Mouse (Mus musculus): ENCODE measurements at regions not wholly inside any gene's neighbourhood (a gene's known extent, or its start where the extent isn't known, plus 50 kb on each side); places are given as distances from the start of the nearest gene placed in this dataset.

- TF ChIP-seq POLR2A (IDR thresholded peaks at IDR 0.05; ENCODE audit: borderline replicate concordance, extremely low read depth, low read depth, low read length) (no peak), CTCF (IDR thresholded peaks at IDR 0.05; ENCODE audit: insufficient read depth, low read length) (no peak)
- WGBS, result 42% methylated on average over 2 of the region's 2 CpGs
- no peaks in the 10 kb centered on the region for H3K4me1 ChIP-seq (ENCODE audit: control insufficient read depth, insufficient read depth, low read length)
- H3K4me3 ChIP-seq (replicated peaks; ENCODE audit: extremely low read depth, low read depth, low read length), result no peak overlapping the region
- DNase-seq, result no peak
Observed at GRCm38 (mm10) chr14:80283726-80284125, 299.8 kb downstream of the Olfm4 start.

DNA sequence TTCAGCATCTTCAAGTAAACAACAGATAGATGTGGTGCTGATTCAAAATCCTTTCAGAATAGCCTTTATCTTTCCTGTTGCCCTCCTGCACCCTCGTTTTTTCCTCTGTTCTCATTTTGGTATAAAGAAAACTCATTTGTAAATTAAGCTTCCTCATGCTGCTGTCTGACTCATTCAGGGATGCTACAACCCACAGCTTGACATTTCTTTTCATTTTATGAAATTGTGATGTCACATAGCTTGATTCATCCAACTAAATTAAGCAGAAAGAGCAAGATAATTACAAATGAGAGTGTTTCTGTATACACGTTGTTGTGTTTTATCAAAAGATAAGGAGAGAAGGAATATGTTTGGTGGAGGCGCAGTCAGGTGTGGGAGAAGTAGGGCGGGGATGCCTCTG lies 307.5 kb downstream of the Olfm4 start:
- WGBS, result 68% methylated on average over 4 of the region's 4 CpGs
- no peak for DNase-seq
- Histone ChIP-seq H3K4me3 (replicated peaks; ENCODE audit: extremely low read depth, low read depth, low read length) (no peak overlapping the region), H3K4me1 (ENCODE audit: control insufficient read depth, insufficient read depth, low read length) (no peaks in the 10 kb centered on the region)
- no peak for TF ChIP-seq POLR2A (IDR thresholded peaks at IDR 0.05; ENCODE audit: borderline replicate concordance, extremely low read depth, low read depth, low read length)
- TF ChIP-seq CTCF (IDR thresholded peaks at IDR 0.05; ENCODE audit: insufficient read depth, low read length), result no peak

GRCm38 (mm10) chr14:80293378-80293777 lies 309.5 kb downstream of the Olfm4 start:
- Histone ChIP-seq H3K4me3 (replicated peaks; ENCODE audit: extremely low read depth, low read depth, low read length) (no peak overlapping the region), H3K4me1 (ENCODE audit: control insufficient read depth, insufficient read depth, low read length) (no peaks in the 10 kb centered on the region)
- no peak for DNase-seq
- WGBS, result 87% methylated on average over 4 of the region's 4 CpGs
- no peak for TF ChIP-seq POLR2A (IDR thresholded peaks at IDR 0.05; ENCODE audit: borderline replicate concordance, extremely low read depth, low read depth, low read length)
- no peak for TF ChIP-seq CTCF (IDR thresholded peaks at IDR 0.05; ENCODE audit: insufficient read depth, low read length)

DNA sequence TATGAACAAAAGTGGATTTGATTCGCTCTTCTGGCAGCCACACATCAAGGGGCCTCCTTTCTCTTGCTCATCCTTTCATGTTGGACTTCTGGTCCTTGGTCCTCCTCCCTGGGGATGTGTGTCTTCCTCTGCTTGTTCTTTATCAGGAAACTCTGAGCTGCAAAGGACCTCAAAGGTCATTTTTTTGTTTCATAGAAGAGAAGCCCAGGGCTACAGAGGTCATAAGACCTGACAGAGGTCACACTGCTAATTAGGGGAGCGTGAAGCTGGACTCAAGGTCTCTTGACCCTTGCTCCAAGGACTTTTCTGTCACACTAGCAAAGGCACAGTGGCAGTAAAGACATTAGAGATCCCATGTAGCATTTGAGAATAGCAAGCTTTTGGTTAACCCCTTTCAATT lies 345.8 kb downstream of the Olfm4 start:
- Histone ChIP-seq H3K4me3 (replicated peaks; ENCODE audit: extremely low read depth, low read depth, low read length) (no peak overlapping the region), H3K4me1 (ENCODE audit: control insufficient read depth, insufficient read depth, low read length) (no peaks in the 10 kb centered on the region)
- no peak for DNase-seq
- WGBS, result 57% methylated on average over 2 of the region's 2 CpGs
- TF ChIP-seq POLR2A (IDR thresholded peaks at IDR 0.05; ENCODE audit: borderline replicate concordance, extremely low read depth, low read depth, low read length) (no peak), CTCF (IDR thresholded peaks at IDR 0.05; ENCODE audit: insufficient read depth, low read length) (no peak)

DNA sequence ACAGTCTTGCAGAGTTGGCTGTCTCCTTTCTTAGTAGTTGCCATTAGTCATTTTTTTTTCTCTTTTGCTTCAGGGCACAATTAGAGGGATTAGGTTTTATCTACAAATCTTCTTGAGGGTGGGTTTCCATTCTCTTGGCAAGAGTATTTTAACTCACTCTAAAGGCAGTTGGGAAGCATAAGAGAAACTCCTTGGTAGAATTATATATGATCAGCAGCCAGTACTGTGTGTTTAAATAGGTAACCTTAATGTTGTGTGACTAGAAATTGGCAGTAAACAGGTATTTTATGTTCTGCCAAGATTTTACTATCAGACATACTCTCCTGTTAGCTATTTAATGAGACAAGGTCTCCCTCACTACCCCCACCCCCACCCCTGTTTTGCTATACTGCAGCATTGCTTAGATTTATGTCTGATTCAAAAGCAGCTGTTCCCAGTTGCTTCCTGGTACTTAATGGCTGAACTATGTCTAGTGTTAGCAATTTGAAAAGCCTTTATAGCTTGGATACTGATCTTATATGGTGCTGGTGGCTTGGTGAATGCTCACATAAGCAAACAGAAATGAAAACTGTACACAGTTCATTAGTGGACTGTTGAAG lies 378.2 kb downstream of the Olfm4 start:
- Histone ChIP-seq H3K4me3 (replicated peaks; ENCODE audit: extremely low read depth, low read depth, low read length) (no peak overlapping the region), H3K4me1 (ENCODE audit: control insufficient read depth, insufficient read depth, low read length) (no peaks in the 10 kb centered on the region)
- TF ChIP-seq CTCF (IDR thresholded peaks at IDR 0.05; ENCODE audit: insufficient read depth, low read length), result no peak
- TF ChIP-seq POLR2A (IDR thresholded peaks at IDR 0.05; ENCODE audit: borderline replicate concordance, extremely low read depth, low read depth, low read length), result no peak
- no peak for DNase-seq

DNA sequence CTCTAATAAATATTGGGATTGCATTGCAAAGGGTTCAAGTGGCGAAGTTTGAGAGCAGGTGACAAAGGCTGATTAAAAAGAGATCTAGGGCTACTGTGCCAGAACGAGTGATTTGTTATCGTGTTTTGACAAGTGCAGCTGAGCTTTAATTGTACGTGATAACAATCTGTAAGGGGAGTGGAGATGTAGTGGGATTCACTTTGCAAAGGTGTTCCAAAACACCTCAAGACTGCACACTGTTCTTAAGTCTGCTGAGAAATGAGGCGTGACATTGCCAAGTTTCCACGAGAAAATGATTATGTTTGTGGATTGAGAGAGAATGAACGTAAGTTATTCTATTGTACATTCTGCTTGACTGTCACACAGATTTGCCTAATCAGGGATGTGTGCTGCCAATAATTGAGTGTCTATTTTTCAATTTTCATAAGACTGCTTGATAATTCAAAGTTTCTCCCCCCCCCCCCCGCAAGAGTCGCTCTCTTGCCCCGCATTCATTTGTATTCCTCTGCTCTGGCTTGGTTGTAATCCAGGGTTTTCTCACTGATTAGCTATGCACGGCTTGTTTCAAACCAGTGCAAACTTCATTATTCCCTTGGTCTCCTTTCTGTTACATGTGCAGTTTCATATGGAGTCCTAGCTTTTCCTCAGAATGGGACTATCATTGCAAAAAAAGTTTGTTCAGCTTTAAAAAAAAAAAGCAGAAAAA lies 385.7 kb downstream of the Olfm4 start:
- TF ChIP-seq CTCF (IDR thresholded peaks at IDR 0.05; ENCODE audit: insufficient read depth, low read length) (no peak), POLR2A (IDR thresholded peaks at IDR 0.05; ENCODE audit: borderline replicate concordance, extremely low read depth, low read depth, low read length) (no peak)
- DNase-seq, result no peak
- Histone ChIP-seq H3K4me1 (ENCODE audit: control insufficient read depth, insufficient read depth, low read length) (no peaks in the 10 kb centered on the region), H3K4me3 (replicated peaks; ENCODE audit: extremely low read depth, low read depth, low read length) (no peak overlapping the region)
- 62% methylated on average over 11 of the region's 11 CpGs for WGBS

- WGBS, result 60% methylated on average over 1 of the region's 1 CpGs
- TF ChIP-seq POLR2A (IDR thresholded peaks at IDR 0.05; ENCODE audit: borderline replicate concordance, extremely low read depth, low read depth, low read length) (no peak), CTCF (IDR thresholded peaks at IDR 0.05; ENCODE audit: insufficient read depth, low read length) (no peak)
- H3K4me3 ChIP-seq (replicated peaks; ENCODE audit: extremely low read depth, low read depth, low read length), result no peak overlapping the region
- DNase-seq, result no peak
- H3K4me1 ChIP-seq (ENCODE audit: control insufficient read depth, insufficient read depth, low read length), result no peaks in the 10 kb centered on the region
Observed at GRCm38 (mm10) chr14:80374290-80374689, 390.4 kb downstream of the Olfm4 start.

- H3K4me1 ChIP-seq (ENCODE audit: control insufficient read depth, insufficient read depth, low read length), result no peaks in the 10 kb centered on the region
- no peak overlapping the region for H3K4me3 ChIP-seq (replicated peaks; ENCODE audit: extremely low read depth, low read depth, low read length)
- 38% methylated on average over 1 of the region's 1 CpGs for WGBS
- TF ChIP-seq POLR2A (IDR thresholded peaks at IDR 0.05; ENCODE audit: borderline replicate concordance, extremely low read depth, low read depth, low read length), result no peak
- no peak for TF ChIP-seq CTCF (IDR thresholded peaks at IDR 0.05; ENCODE audit: insufficient read depth, low read length)
- no peak for DNase-seq
Observed at GRCm38 (mm10) chr14:80377064-80377463, 393.2 kb downstream of the Olfm4 start.

DNA sequence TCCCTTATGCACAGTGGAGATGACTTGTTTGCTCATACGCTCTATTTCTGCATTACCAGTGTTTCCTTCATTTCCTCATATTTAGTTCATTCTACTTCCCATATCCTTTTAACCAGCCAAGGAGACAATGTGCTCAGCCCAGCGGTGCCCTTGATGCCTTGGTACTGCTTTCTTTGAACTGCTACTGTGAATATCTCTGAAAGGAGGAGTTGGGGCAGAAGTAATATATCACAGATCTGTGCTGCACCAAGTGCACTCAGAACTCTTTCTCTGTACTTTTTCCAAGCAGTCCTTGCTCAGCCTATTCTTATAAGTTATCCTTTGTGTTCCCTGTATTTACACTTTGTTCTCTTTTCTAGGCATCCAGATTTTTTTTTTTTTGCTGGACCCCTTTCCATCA lies 407.5 kb downstream of the Olfm4 start:
- no peak for DNase-seq
- TF ChIP-seq POLR2A (IDR thresholded peaks at IDR 0.05; ENCODE audit: borderline replicate concordance, extremely low read depth, low read depth, low read length) (no peak), CTCF (IDR thresholded peaks at IDR 0.05; ENCODE audit: insufficient read depth, low read length) (no peak)
- no peak overlapping the region for H3K4me3 ChIP-seq (replicated peaks; ENCODE audit: extremely low read depth, low read depth, low read length)
- 76% methylated on average over 2 of the region's 2 CpGs for WGBS
- H3K4me1 ChIP-seq (ENCODE audit: control insufficient read depth, insufficient read depth, low read length), result no peaks in the 10 kb centered on the region

GRCm38 (mm10) chr14:80408317-80408716 lies 424.4 kb downstream of the Olfm4 start:
- no peak for DNase-seq
- no peak for TF ChIP-seq CTCF (IDR thresholded peaks at IDR 0.05; ENCODE audit: insufficient read depth, low read length)
- TF ChIP-seq POLR2A (IDR thresholded peaks at IDR 0.05; ENCODE audit: borderline replicate concordance, extremely low read depth, low read depth, low read length), result no peak
- no peaks in the 10 kb centered on the region for H3K4me1 ChIP-seq (ENCODE audit: control insufficient read depth, insufficient read depth, low read length)
- 91% methylated on average over 2 of the region's 2 CpGs for WGBS
- H3K4me3 ChIP-seq (replicated peaks; ENCODE audit: extremely low read depth, low read depth, low read length), result no peak overlapping the region
